Mouse (Mus musculus): ENCODE results near the gene H13.

DNA sequence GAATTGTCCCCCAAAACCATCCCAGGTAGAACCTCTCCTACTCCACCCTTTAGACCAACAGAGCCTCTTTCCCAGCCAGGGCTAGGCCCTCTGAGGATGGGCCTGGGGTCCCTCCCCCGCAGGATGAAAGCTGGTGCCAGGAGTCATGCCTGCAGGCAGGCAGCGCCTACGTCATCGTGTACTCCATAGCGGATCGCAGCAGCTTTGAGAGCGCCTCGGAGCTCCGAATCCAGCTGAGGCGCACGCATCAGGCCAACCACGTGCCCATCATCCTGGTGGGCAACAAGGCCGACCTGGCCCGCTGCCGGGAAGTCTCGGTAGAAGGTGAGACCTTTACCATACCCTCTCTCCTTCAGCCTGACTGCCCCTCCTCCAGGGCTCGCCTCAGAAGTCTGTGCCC is 35.9 kb upstream of the H13 start:
- TF ChIP-seq CTCF (IDR thresholded peaks at IDR 0.05; ENCODE audit: control insufficient read depth, insufficient read depth, insufficient read length), result no peak
- TF ChIP-seq USF1 (IDR thresholded peaks at IDR 0.05; ENCODE audit: low read depth), result no peak
- TF ChIP-seq MAX (IDR thresholded peaks at IDR 0.05), result no peak
- TF ChIP-seq MYOG (IDR thresholded peaks at IDR 0.05; ENCODE audit: control insufficient read depth, extremely low read depth, insufficient read length), result no peak
- no peak for TF ChIP-seq CEBPB (IDR thresholded peaks at IDR 0.05; ENCODE audit: low read depth)
- TF ChIP-seq FOSL1 (IDR thresholded peaks at IDR 0.05; ENCODE audit: insufficient read depth, low read length, poor library complexity, severe bottlenecking), result no peak
- TF ChIP-seq MYOD1 (IDR thresholded peaks at IDR 0.05; ENCODE audit: control insufficient read depth, insufficient read length, low read depth), result no peak

Data from C2C12 (cell line).